Mouse (Mus musculus) kidney, postnatal 4 days (tissue): Measurements from ENCODE around the gene Krt8.

Source experiments
- DNase-seq, 2 experiments: peaks; one replicate each; pipeline ENCODE4 v3.0.0; 2021; ENCODE audit warnings: mixed read lengths in 2 of 2

Gene Krt8

GRCm38 (mm10) chr15:101974083-101974845 is 30.0 kb downstream of the Krt8 start:
- DNase-seq = no peak

DNA sequence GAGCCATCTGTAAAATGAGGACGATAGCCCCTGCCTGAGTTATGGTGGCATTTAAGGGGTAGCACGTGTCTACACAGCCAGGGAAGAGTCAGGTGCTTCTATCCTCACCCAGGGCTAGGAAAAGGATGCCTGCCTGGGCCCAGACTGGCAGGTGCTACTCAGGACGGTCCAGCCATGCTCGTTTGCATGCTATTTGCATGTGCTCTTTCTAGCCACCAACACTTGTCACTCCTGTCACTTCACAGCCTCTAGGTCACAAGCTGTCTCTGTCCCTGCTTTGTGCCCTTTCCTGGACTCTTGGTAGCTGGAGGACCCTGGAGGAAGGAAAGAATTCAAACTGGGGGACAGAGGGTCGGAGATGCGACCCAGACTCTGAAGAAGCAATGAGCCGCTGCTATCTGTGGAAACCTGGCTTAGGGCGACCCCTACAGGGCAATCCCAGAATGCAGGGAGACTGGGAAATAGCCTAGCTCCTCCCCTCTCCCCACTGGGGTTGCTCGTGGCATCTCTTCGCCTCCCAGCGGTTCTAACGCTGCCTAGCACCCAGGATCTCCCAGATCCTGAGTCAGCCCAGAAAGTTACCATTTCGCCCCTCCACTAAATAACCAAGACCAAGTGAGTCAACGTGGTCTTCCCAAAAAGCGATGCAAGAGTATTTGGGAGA is 30.7 kb downstream of the Krt8 start:
- peak; percentile 97 to 99 for DNase-seq

DNA sequence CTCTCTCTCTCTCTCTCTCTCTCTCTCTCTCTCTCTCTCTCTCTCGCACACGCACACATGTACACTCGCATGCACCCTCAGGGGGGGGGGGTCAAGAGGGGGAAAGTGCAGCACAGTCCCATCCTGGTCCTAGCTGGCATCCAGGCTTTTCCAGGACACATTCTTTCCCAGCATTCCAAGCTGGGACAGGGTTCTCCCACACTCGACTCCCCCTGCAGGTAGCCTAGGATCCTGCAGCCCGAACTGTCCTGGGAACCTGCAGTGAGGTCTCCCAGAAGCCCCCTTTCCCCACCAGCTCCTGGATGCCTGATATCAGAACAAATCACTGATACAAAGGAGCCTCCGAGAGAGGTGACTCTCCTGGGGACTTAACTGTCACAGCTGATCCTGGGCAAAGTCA is 33.7 kb downstream of the Krt8 start:
- DNase-seq = peak; percentile 85

GRCm38 (mm10) chr15:101966808-101967207 is 37.5 kb downstream of the Krt8 start:
- peak in 1 of 2 experiments; percentile 24 for DNase-seq

- DNase-seq = no peak
Measured at GRCm38 (mm10) chr15:101958891-101959290, 45.4 kb downstream of the Krt8 start.

- no peak for DNase-seq
Measured at GRCm38 (mm10) chr15:101954187-101954586, 50.1 kb downstream of the Krt8 start, which contains the start of gene Krt78. Gene Krt78, minus strand, starts transcription at chr15:101954287.

GRCm38 (mm10) chr15:101952733-101953474 is 51.4 kb downstream of the Krt8 start:
- no peak for DNase-seq
